Mouse (Mus musculus) limb, embryonic 12.5 days (tissue): ENCODE measurements around the gene Gpr162. TPM values are rescaled to one million over a fixed set of nuclear protein-coding genes. Genes with fewer than 3 reads are reported as not detected.
"Not testable (repeated sequence)": the region's sequence is repeated elsewhere in the genome, so short reads cannot be mapped to it uniquely, and the experiment has no call there.

Experiments
- ATAC-seq: fragments of 200-750 bp; cut with Nextera tagmentation; 2 replicates; pipeline ENCODE4 v1.8.0; 2017; ENCODE audit warnings: low read depth, moderate TSS enrichment; ENCODE audit not compliant: insufficient number of reproducible peaks, insufficient read depth, low FRiP score, low TSS enrichment
- H3K27ac ChIP-seq: fragments of 300-500 bp; sonication (generic); 2 replicates; pipeline ENCODE4 v1.5.1; 2016; ENCODE audit warnings: mild to moderate bottlenecking, moderate library complexity
- H3K27me3 ChIP-seq: fragments of 300-500 bp; sonication (generic); 2 replicates; pipeline ENCODE4 v1.6.1; 2016; ENCODE audit warnings: mild to moderate bottlenecking, moderate library complexity
- H3K36me3 ChIP-seq: fragments of 300-500 bp; sonication (generic); 2 replicates; pipeline ENCODE4 v1.6.1; 2016; ENCODE audit warnings: mild to moderate bottlenecking, moderate library complexity
- H3K4me1 ChIP-seq: fragments of 300-500 bp; sonication (generic); replicated peaks from 2 replicates; pipeline ENCODE4 v1.6.1; 2016
- H3K4me2 ChIP-seq: fragments of 300-500 bp; sonication (generic); 2 replicates; pipeline ENCODE4 v1.6.1; 2016; ENCODE audit warnings: mild to moderate bottlenecking, moderate library complexity
- H3K4me3 ChIP-seq: fragments of 300-500 bp; sonication (generic); replicated peaks from 2 replicates; pipeline ENCODE4 v1.5.1; 2016; ENCODE audit warnings: mild to moderate bottlenecking
- H3K9ac ChIP-seq: fragments of 300-500 bp; sonication (generic); replicated peaks from 2 replicates; pipeline ENCODE4 v1.6.1; 2016; ENCODE audit warnings: mild to moderate bottlenecking, moderate library complexity
- H3K9me3 ChIP-seq: fragments of 300-500 bp; sonication (generic); 2 replicates; pipeline ENCODE4 v1.6.1; 2016; ENCODE audit warnings: mild to moderate bottlenecking, moderate library complexity
- WGBS: fragments of 180-500 bp; shearing (Covaris S2); methylation state at CpG from one replicate; pipeline ENCODE4 v1.1.7; 2016; 5-methylcytosine and 5-hydroxymethylcytosine counted together
- polyA plus RNA-seq: library from polyadenylated mRNA; unstranded; fragments of >200 nt; fragmentation: Nextera tagmentation; extraction: Ambion mirVana; gene quantifications from 2 replicates; pipeline ENCODE4 v1.2.1, GENCODE M21; 2016

The Gpr162 gene
- polyA plus RNA-seq, 1 experiment from 2014 or later: 2.5 TPM

DNA sequence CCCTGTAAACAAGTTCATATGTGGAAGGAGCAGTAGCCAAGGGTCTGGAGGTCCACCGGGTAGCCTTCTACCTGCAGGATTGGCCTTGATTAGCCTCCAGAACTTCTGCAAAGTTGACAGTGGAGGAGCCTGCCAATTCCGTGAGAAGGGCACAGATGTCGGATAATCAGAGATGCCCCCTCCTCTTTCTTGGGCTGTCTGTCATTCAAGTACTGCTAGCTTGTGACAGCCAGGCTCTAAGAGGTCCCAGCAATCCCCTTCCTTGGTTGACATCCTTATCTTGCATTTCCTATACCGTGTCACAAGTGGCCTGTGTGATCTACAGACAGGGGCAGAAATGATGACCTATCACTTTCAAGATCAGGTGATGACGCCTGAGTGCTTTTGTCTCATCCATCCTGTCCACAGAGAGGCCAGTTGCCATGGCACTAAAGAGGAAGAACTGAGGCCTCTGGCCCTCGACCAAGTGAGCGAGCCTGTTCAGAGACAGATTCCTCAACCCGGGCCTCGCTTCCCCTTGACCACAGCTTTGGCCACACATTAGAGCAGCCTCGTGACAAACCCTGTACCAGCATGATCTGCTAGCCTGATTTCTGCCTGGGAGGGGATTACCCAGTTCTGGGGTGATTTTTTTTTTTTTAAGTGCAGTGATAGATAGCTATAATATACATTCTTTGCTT is 37.2 kb upstream of the Gpr162 start:
- Histone ChIP-seq H3K4me1 (peaks cover 12% of the 10 kb centered on the region), H3K4me3 (no peak overlapping the region), H3K4me2 (no peak overlapping the region), H3K9ac (no peak overlapping the region), H3K27me3 (no peaks in the 10 kb centered on the region), H3K27ac (no peak overlapping the region), H3K9me3 (no peaks in the 10 kb centered on the region), H3K36me3 (no peaks in the 10 kb centered on the region)
- WGBS: 59% methylated on average over 10 of the region's 10 CpGs
- no peak for ATAC-seq

GRCm38 (mm10) chr6:124900056-124900800 is 36.4 kb upstream of the Gpr162 start:
- Histone ChIP-seq H3K4me3 (no peak overlapping the region), H3K4me1 (peaks cover 9% of the 10 kb centered on the region), H3K27me3 (no peaks in the 10 kb centered on the region), H3K9me3 (no peaks in the 10 kb centered on the region), H3K4me2 (no peak overlapping the region), H3K36me3 (no peaks in the 10 kb centered on the region), H3K9ac (no peak overlapping the region), H3K27ac (no peak overlapping the region)
- 45% methylated on average over 8 of the region's 8 CpGs for WGBS
- no peak for ATAC-seq

GRCm38 (mm10) chr6:124898359-124898758 is 34.6 kb upstream of the Gpr162 start:
- H3K27me3 ChIP-seq: no peaks in the 10 kb centered on the region
- H3K36me3 ChIP-seq: no peaks in the 10 kb centered on the region
- no peak overlapping the region for H3K27ac ChIP-seq
- no peaks in the 10 kb centered on the region for H3K9me3 ChIP-seq
- H3K4me2 ChIP-seq: no peak overlapping the region
- WGBS: 46% methylated on average over 3 of the region's 3 CpGs
- no peak overlapping the region for H3K4me3 ChIP-seq
- no peaks in the 10 kb centered on the region; the same call in 1 of the 2 replicates for H3K4me1 ChIP-seq
- H3K9ac ChIP-seq: no peak overlapping the region
- ATAC-seq: no peak

GRCm38 (mm10) chr6:124894113-124894512 is 30.3 kb upstream of the Gpr162 start:
- WGBS: 91% methylated on average over 2 of the region's 2 CpGs

GRCm38 (mm10) chr6:124890997-124891396 is 27.2 kb upstream of the Gpr162 start:
- no peaks in the 10 kb centered on the region for H3K36me3 ChIP-seq
- WGBS: 60% methylated on average over 6 of the region's 6 CpGs
- H3K9ac ChIP-seq: no peak overlapping the region
- H3K27ac ChIP-seq: no peak overlapping the region
- no peaks in the 10 kb centered on the region for H3K4me1 ChIP-seq
- no peak overlapping the region for H3K4me3 ChIP-seq
- no peak overlapping the region for H3K4me2 ChIP-seq
- H3K9me3 ChIP-seq: no peaks in the 10 kb centered on the region
- no peak for ATAC-seq
- no peaks in the 10 kb centered on the region for H3K27me3 ChIP-seq

More at GRCm38 (mm10) chr6:124894113-124894512, 30.3 kb upstream of the Gpr162 start:
- H3K9ac ChIP-seq, ATAC-seq, H3K4me1 ChIP-seq, H3K27me3 ChIP-seq, H3K4me3 ChIP-seq, H3K27ac ChIP-seq, H3K9me3 ChIP-seq, H3K36me3 ChIP-seq, H3K4me2 ChIP-seq: not testable (repeated sequence)

DNA sequence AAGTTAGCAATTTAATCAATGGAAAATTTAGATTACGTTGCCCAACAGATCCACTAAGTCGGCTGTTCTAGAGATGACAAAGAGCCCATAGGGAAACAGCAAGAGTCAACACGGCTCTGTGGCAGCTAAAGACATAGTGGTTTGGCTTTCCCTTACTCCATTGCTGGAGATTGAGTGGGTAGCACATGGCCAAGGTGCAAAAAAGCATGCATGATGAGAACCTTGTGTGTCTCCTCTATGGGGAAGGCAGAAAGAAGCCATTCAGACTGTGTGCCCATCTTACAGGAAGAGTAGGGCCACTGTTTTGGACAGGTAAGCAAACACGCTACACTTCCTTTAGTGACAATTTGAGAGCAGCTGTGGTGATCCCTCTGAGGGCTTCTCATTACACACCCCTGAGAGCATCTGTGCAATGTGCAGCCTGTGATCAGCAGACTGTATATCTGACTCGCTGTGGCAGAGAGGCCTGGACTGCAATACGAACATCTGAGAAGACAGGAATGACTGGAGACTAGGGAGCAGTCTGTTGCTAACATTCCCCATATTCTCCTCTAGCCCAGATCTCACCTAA is 24.9 kb upstream of the Gpr162 start:
- H3K36me3 ChIP-seq: no peaks in the 10 kb centered on the region
- no peak overlapping the region for H3K4me2 ChIP-seq
- no peak for ATAC-seq
- H3K4me3 ChIP-seq: no peak overlapping the region
- H3K9me3 ChIP-seq: no peaks in the 10 kb centered on the region
- H3K27me3 ChIP-seq: no peaks in the 10 kb centered on the region
- no peak overlapping the region for H3K9ac ChIP-seq
- 91% methylated on average over 6 of the region's 6 CpGs for WGBS
- H3K27ac ChIP-seq: no peak overlapping the region
- peaks cover 6% of the 10 kb centered on the region; the same call in 1 of the 2 replicates for H3K4me1 ChIP-seq

- H3K4me3 ChIP-seq: no peak within 1 kb of the TSS
- H3K4me1 ChIP-seq: peaks cover 6% of the 10 kb centered on the region; the same call in 1 of the 2 replicates
- no peaks in the 10 kb centered on the region for H3K36me3 ChIP-seq
- no peak within 1 kb of the TSS for H3K27ac ChIP-seq
- 89% methylated on average over 9 of the region's 9 CpGs for WGBS
- H3K9me3 ChIP-seq: no peaks in the 10 kb centered on the region
- no peaks in the 10 kb centered on the region for H3K27me3 ChIP-seq
- no peak for ATAC-seq
- no peak within 1 kb of the TSS for H3K9ac ChIP-seq
- no peak within 1 kb of the TSS for H3K4me2 ChIP-seq
These were observed 24.2 kb upstream of the Gpr162 start, which contains the start of gene Cd4 for GRCm38 (mm10) chr6:124887986-124888385. Cd4 (minus strand) TSS chr6:124888221.

DNA sequence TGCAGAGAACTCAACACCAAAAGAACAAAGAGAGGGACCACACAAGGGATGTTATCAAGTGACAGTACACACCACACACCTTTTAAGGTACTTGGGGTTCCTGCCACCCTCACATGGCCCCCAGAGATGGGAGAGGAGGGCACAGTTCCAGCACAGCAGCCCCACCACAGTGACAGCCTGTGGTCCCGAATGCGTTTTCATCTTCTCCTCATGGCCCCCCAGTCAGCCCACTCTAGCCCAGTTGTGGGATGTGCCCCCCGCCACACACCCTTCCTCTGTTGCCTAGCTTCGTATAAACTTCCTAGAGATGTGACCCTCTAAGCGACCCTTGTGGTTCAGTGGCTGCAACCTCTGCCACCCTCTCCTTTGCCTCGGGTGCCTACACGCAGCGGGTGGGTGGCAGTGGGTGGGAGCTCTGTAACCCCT is 22.2 kb upstream of the Gpr162 start:
- 93% methylated on average over 8 of the region's 8 CpGs for WGBS
- no peak overlapping the region for H3K9ac ChIP-seq
- H3K27ac ChIP-seq: no peak overlapping the region
- no peak overlapping the region for H3K4me3 ChIP-seq
- H3K4me2 ChIP-seq: no peak overlapping the region
- H3K9me3 ChIP-seq: no peaks in the 10 kb centered on the region
- H3K4me1 ChIP-seq: peaks cover 6% of the 10 kb centered on the region; the same call in 1 of the 2 replicates
- no peak for ATAC-seq
- no peaks in the 10 kb centered on the region for H3K27me3 ChIP-seq
- H3K36me3 ChIP-seq: no peaks in the 10 kb centered on the region

- WGBS: 72% methylated on average over 10 of the region's 10 CpGs
- ATAC-seq: no peak
These were observed 21.1 kb upstream of the Gpr162 start for GRCm38 (mm10) chr6:124884714-124885500.

GRCm38 (mm10) chr6:124883351-124883750 is 19.6 kb upstream of the Gpr162 start:
- H3K4me3 ChIP-seq: no peak overlapping the region
- H3K27ac ChIP-seq: no peak overlapping the region
- no peak overlapping the region for H3K4me2 ChIP-seq
- H3K36me3 ChIP-seq: no peaks in the 10 kb centered on the region
- 83% methylated on average over 10 of the region's 10 CpGs for WGBS
- no peak overlapping the region for H3K9ac ChIP-seq
- ATAC-seq: no peak
- no peaks in the 10 kb centered on the region for H3K9me3 ChIP-seq
- H3K4me1 ChIP-seq: peaks cover 6% of the 10 kb centered on the region; the same call in 1 of the 2 replicates
- no peaks in the 10 kb centered on the region for H3K27me3 ChIP-seq

More at GRCm38 (mm10) chr6:124884714-124885500, 21.1 kb upstream of the Gpr162 start:
- no peak overlapping the region for H3K4me3 ChIP-seq
- H3K9me3 ChIP-seq: no peaks in the 10 kb centered on the region
- no peak overlapping the region for H3K9ac ChIP-seq
- no peaks in the 10 kb centered on the region for H3K27me3 ChIP-seq
- peaks cover 6% of the 10 kb centered on the region; the same call in 1 of the 2 replicates for H3K4me1 ChIP-seq
- H3K4me2 ChIP-seq: no peak overlapping the region
- H3K27ac ChIP-seq: no peak overlapping the region
- no peaks in the 10 kb centered on the region for H3K36me3 ChIP-seq

DNA sequence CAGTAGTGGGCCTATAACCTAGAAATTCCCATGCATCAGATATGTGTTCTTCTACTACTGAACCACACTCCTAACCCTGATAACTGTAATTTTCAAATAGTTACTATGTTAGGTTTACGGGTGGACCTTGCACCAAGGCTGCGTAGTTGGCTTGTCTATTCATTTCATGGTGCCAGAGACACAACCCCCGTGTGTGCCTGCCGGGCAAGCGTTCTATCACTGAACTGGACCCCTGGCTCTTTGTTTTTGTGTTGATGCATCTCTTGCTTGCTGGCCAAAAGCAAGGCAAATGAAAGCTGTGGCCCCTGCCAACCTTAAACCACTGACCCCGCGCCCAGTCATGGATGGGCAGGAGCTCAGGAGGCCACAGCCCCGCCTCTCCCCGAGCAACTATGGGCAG is 18.0 kb upstream of the Gpr162 start:
- H3K4me3 ChIP-seq: no peak overlapping the region
- H3K9ac ChIP-seq: no peak overlapping the region
- WGBS: 89% methylated on average over 9 of the region's 9 CpGs
- H3K36me3 ChIP-seq: no peaks in the 10 kb centered on the region
- H3K27ac ChIP-seq: no peak overlapping the region
- H3K4me1 ChIP-seq: peaks cover 6% of the 10 kb centered on the region; the same call in 1 of the 2 replicates
- no peaks in the 10 kb centered on the region for H3K9me3 ChIP-seq
- H3K27me3 ChIP-seq: no peaks in the 10 kb centered on the region
- no peak overlapping the region for H3K4me2 ChIP-seq
- no peak for ATAC-seq
